In the genomic region with DNA sequence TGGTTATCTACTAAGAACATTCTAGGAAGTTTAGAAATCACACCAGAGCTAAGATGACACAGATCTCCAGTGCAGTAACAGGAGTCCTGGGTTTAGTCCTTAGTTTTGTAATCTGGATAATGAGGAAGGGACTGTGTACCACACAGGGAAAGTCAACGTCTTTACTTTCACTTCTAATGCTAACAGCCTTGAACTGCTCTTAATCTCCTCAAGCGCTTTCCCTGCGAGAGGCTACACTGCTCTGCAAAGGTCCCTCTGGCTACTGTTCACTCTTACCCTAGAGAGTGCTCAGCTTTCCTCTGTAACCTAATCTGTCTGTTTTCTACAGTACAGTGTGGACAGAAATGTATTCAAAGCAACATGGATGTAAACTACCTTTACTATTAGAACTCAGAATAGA, we compare ENCODE assay signal across 13 mouse cellular contexts. TPM values are rescaled to one million over a fixed set of nuclear protein-coding genes. Genes with fewer than 3 reads are reported as not detected.
DNase-seq lines count a peak whose midpoint lies in the region; ATAC-seq and TF ChIP-seq lines count a peak whose summit lies in the region.
"Had no signal": no experiment of that assay in that cellular context is flagged by ENCODE, and none has a peak within 500 bp of the region (broad histone marks: within the 10 kb centered on the region; RNA-seq: fewer than 3 reads in every experiment).

No protein-coding gene starts in this region.

- DNase-seq in heart, postnatal 14 days, result no peak
- no peak for DNase-seq in neural tube, embryonic 10.5 days (ENCODE audit: extremely low spot score, low spot score)
- DNase-seq in limb, embryonic 14.5 days (ENCODE audit: low spot score), result no peak
- no peak for DNase-seq in layer of hippocampus, postnatal 14 days (ENCODE audit: low spot score in 2 of 2)
- DNase-seq in left cerebral cortex, postnatal 36 days (ENCODE audit: low spot score in 2 of 2), result no peak
- DNase-seq: cerebellum, adult 9-10 months; left cerebral cortex, postnatal 4 days; liver, postnatal 0 days had no signal

- WGBS in heart, embryonic 15.5 days, result 49% methylated on average over 3 of the region's 3 CpGs
- 71% methylated on average over 3 of the region's 3 CpGs for WGBS in neural tube, embryonic 13.5 days
- 57% methylated on average over 3 of the region's 3 CpGs for WGBS in limb, embryonic 14.5 days

- peak overlapping the region; percentile 7; the same call in 1 of the 2 replicates for H3K27ac ChIP-seq in heart, embryonic 15.5 days
- peak overlapping the region; percentile 54 for H3K27ac ChIP-seq in neural tube, embryonic 13.5 days (replicated peaks)
- peak overlapping the region; percentile 56 for H3K27ac ChIP-seq in limb, embryonic 14.5 days (replicated peaks; ENCODE audit: low read depth, low read length)
- H3K27ac ChIP-seq: kidney, embryonic 15.5 days had no signal

- H3K4me3 ChIP-seq in heart, embryonic 15.5 days, result no peak overlapping the region; the same call in 1 of the 2 replicates
- no peak overlapping the region for H3K4me3 ChIP-seq in neural tube, embryonic 13.5 days
- H3K4me3 ChIP-seq in limb, embryonic 14.5 days (replicated peaks; ENCODE audit: low read length), result no peak overlapping the region
- H3K4me3 ChIP-seq: kidney, embryonic 15.5 days had no signal

- no peak for TF ChIP-seq POLR2A in limb, embryonic 14.5 days (IDR thresholded peaks at IDR 0.05; ENCODE audit: borderline replicate concordance, extremely low read depth, insufficient read depth, insufficient read length)

- intact Hi-C loops in heart, postnatal 14 days (cut with DNase I), result no loop called here
- intact Hi-C loops in left cerebral cortex, postnatal 36 days (cut with DNase I), result no loop called here

- no peaks in the 10 kb centered on the region for H3K9me3 ChIP-seq in heart, embryonic 15.5 days (replicated peaks)
- no peaks in the 10 kb centered on the region for H3K9me3 ChIP-seq in neural tube, embryonic 13.5 days
- no peaks in the 10 kb centered on the region for H3K9me3 ChIP-seq in limb, embryonic 14.5 days (ENCODE audit: control insufficient read depth, low read length)
- H3K9me3 ChIP-seq: kidney, embryonic 15.5 days had no signal

- H3K4me2 ChIP-seq in heart, embryonic 15.5 days, result peak overlapping the region; percentile 38; the same call in 1 of the 2 replicates
- no peak overlapping the region for H3K4me2 ChIP-seq in neural tube, embryonic 13.5 days
- no peak overlapping the region for H3K4me2 ChIP-seq in limb, embryonic 14.5 days (replicated peaks; ENCODE audit: low read depth, low read length, severe bottlenecking)
- H3K4me2 ChIP-seq: kidney, embryonic 15.5 days had no signal

- ATAC-seq in heart, embryonic 15.5 days (replicated peaks; ENCODE audit: insufficient number of reproducible peaks, insufficient read depth, low FRiP score, low read depth), result no peak
- no peak for ATAC-seq in neural tube, embryonic 13.5 days (ENCODE audit: low read depth)
- no peak for ATAC-seq in limb, embryonic 14.5 days (ENCODE audit: low FRiP score, low read depth)
- ATAC-seq: liver, postnatal 0 days; Patski had no signal

- H3K9ac ChIP-seq in heart, embryonic 15.5 days, result no peak overlapping the region
- no peak overlapping the region for H3K9ac ChIP-seq in neural tube, embryonic 13.5 days
- H3K9ac ChIP-seq in limb, embryonic 14.5 days (ENCODE audit: low read depth, low read length, severe bottlenecking), result no peak overlapping the region
- H3K9ac ChIP-seq: kidney, embryonic 15.5 days; liver, postnatal 0 days had no signal

- no peaks in the 10 kb centered on the region for H3K27me3 ChIP-seq in heart, embryonic 15.5 days
- H3K27me3 ChIP-seq in neural tube, embryonic 13.5 days, result no peaks in the 10 kb centered on the region
- no peaks in the 10 kb centered on the region for H3K27me3 ChIP-seq in limb, embryonic 14.5 days (ENCODE audit: control insufficient read depth, insufficient read depth, low read length)
- H3K27me3 ChIP-seq: CH12.LX; kidney, embryonic 15.5 days; Patski had no signal

- no peaks in the 10 kb centered on the region for H3K4me1 ChIP-seq in heart, embryonic 15.5 days (replicated peaks)
- peaks cover 14% of the 10 kb centered on the region for H3K4me1 ChIP-seq in neural tube, embryonic 13.5 days (replicated peaks)
- H3K4me1 ChIP-seq in limb, embryonic 14.5 days (ENCODE audit: control insufficient read depth, insufficient read depth, low read length), result peaks cover 8% of the 10 kb centered on the region
- H3K4me1 ChIP-seq: kidney, embryonic 15.5 days had no signal

- H3K36me3 ChIP-seq in heart, embryonic 15.5 days, result no peaks in the 10 kb centered on the region; the same call in 1 of the 2 replicates
- peaks cover 9% of the 10 kb centered on the region for H3K36me3 ChIP-seq in neural tube, embryonic 13.5 days
- H3K36me3 ChIP-seq in limb, embryonic 14.5 days (ENCODE audit: control insufficient read depth, insufficient read depth, low read length), result no peaks in the 10 kb centered on the region

RNA-seq across cellular contexts. Expression of gene Ankib1, which starts 30.7 kb away (rescaled TPM):
- 5.0 and 6.8 TPM in 2 replicates for polyA plus RNA-seq in heart, embryonic 15.5 days (2015; fragmentation: Nextera tagmentation; extraction: Ambion mirVana)
- 10 to 100 TPM; 23.4 to 26.4 TPM for total RNA-seq in heart, postnatal 14 days (2021)
- 18.3 and 18.9 TPM in 2 replicates for polyA plus RNA-seq in neural tube, embryonic 13.5 days (2015; fragmentation: Nextera tagmentation; extraction: Ambion mirVana)
- 11.6 TPM in 2 replicates for polyA plus RNA-seq in limb, embryonic 14.5 days (2012; rRNA removed)
- polyA plus RNA-seq in limb, embryonic 14.5 days (2014; fragmentation: Nextera tagmentation; extraction: Ambion mirVana), result 14.4 TPM in 2 replicates
- 10 to 100 TPM; 69.8 to 72.1 TPM for total RNA-seq in layer of hippocampus, postnatal 14 days (2021)
- 100 to 1,000 TPM; 106 to 111 TPM for total RNA-seq in left cerebral cortex, postnatal 36 days (2021)

RNA-seq across cellular contexts. Expression of gene Krit1, which starts 31.0 kb away (rescaled TPM):
- 34.9 and 35.8 TPM in 2 replicates for polyA plus RNA-seq in heart, embryonic 15.5 days (2015; fragmentation: Nextera tagmentation; extraction: Ambion mirVana)
- 10 to 100 TPM; 28.9 to 34.3 TPM for total RNA-seq in heart, postnatal 14 days (2021)
- 59.4 and 62.0 TPM in 2 replicates for polyA plus RNA-seq in neural tube, embryonic 13.5 days (2015; fragmentation: Nextera tagmentation; extraction: Ambion mirVana)
- 32.3 and 37.6 TPM in 2 replicates for polyA plus RNA-seq in limb, embryonic 14.5 days (2012; rRNA removed)
- polyA plus RNA-seq in limb, embryonic 14.5 days (2014; fragmentation: Nextera tagmentation; extraction: Ambion mirVana), result 37.6 and 44.5 TPM in 2 replicates
- total RNA-seq in layer of hippocampus, postnatal 14 days (2021), result 10 to 100 TPM; 45.2 to 47.1 TPM
- 10 to 100 TPM; 40.1 to 67.3 TPM for total RNA-seq in left cerebral cortex, postnatal 36 days (2021)
